Mouse (Mus musculus): Measurements from ENCODE around the gene Homer1. TPM values are rescaled to one million over a fixed set of nuclear protein-coding genes. Genes with fewer than 3 reads are reported as not detected.

The Homer1 gene
- polyA plus RNA-seq, 1 experiment = 0.86 TPM

DNA sequence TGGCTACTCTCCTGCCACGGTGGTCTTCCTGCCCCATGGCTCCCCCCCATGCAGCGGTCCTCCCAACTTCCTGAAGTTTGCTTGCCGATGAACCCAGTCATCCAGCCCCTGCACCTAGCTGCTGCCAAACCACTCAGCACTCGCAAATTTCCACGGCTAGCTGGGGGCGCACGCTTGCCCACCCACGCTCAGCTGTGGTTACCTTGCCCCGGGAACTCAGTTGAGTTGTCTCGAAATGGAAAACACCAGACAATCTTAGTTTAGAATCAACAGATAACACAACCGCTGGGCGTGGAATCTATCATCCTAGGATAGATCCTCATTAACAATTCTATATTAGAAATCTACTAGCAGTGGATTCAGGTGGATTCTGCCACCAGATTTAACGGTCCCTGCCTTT, 33.1 kb downstream of the Homer1 start:
- no peak overlapping the region for H3K27ac ChIP-seq (ENCODE audit: insufficient read depth, low read length)
- no peaks in the 10 kb centered on the region for H3K27me3 ChIP-seq (ENCODE audit: control insufficient read depth, insufficient read depth, low read length)
- no peak overlapping the region for H3K4me3 ChIP-seq (ENCODE audit: extremely low read depth, insufficient read depth, insufficient read length)
- no peak for TF ChIP-seq POLR2A (IDR thresholded peaks at IDR 0.05; ENCODE audit: low read depth, low read length)
- DNase-seq (ENCODE audit: low read depth in 1 of 2, low spot score in 2 of 2) = no peak
- H3K4me1 ChIP-seq (ENCODE audit: control insufficient read depth, insufficient read depth, insufficient read length) = no peaks in the 10 kb centered on the region
- H3K36me3 ChIP-seq (ENCODE audit: control insufficient read depth, insufficient read depth, low read length) = no peaks in the 10 kb centered on the region
- WGBS = 82% methylated on average over 13 of the region's 13 CpGs

DNA sequence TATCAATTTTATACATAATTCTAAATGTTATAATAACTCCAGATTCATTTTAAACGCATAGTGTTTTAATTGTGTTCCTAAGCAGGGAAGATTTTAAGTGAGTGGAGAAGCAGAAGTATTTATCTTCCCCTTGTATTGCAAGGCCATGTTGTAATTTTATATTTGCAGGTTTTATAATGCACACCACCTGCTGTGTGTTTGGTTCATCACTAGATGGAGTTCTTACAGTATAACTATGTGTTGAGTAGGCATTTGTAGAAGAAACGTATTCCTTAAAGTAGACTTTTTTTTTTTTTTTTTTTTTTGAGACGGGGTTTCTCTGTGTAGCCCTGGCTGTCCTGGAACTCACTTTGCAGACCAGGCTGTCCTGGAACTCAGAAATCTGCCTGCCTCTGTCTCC, 35.9 kb downstream of the Homer1 start:
- Histone ChIP-seq H3K4me1 (ENCODE audit: control insufficient read depth, insufficient read depth, insufficient read length) (no peaks in the 10 kb centered on the region), H3K36me3 (ENCODE audit: control insufficient read depth, insufficient read depth, low read length) (no peaks in the 10 kb centered on the region), H3K27me3 (ENCODE audit: control insufficient read depth, insufficient read depth, low read length) (no peaks in the 10 kb centered on the region), H3K27ac (ENCODE audit: insufficient read depth, low read length) (no peak overlapping the region), H3K4me3 (ENCODE audit: extremely low read depth, insufficient read depth, insufficient read length) (no peak overlapping the region)
- TF ChIP-seq POLR2A (IDR thresholded peaks at IDR 0.05; ENCODE audit: low read depth, low read length) = no peak
- TF ChIP-seq CTCF (IDR thresholded peaks at IDR 0.05; ENCODE audit: extremely low read depth, insufficient read depth, insufficient read length, insufficient replicate concordance) = no peak
- WGBS = 54% methylated on average over 3 of the region's 3 CpGs
- no peak for DNase-seq (ENCODE audit: low read depth in 1 of 2, low spot score in 2 of 2)

DNA sequence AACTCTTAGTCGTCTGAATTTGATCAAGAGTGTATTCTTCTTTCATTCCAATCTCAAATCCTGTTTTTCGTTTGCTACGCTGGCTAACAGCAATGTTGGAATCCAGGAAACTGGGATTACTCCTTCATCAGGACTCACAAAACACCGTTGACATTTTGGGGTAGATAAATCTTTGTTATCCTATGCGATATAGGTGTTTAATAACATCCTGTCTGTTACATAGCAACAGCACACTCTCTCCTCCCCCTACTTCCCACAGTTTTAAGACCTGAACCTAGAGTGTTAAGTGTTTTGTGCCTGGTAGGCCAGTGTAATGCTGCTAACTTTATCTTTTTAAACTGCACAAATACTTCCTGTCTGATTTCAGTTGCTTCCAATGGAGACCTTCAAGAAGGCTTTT, 39.0 kb downstream of the Homer1 start:
- Histone ChIP-seq H3K27ac (ENCODE audit: insufficient read depth, low read length) (no peak overlapping the region), H3K36me3 (ENCODE audit: control insufficient read depth, insufficient read depth, low read length) (no peaks in the 10 kb centered on the region), H3K4me1 (ENCODE audit: control insufficient read depth, insufficient read depth, insufficient read length) (no peaks in the 10 kb centered on the region), H3K4me3 (ENCODE audit: extremely low read depth, insufficient read depth, insufficient read length) (no peak overlapping the region), H3K27me3 (ENCODE audit: control insufficient read depth, insufficient read depth, low read length) (no peaks in the 10 kb centered on the region)
- 59% methylated on average over 5 of the region's 5 CpGs for WGBS
- no peak for DNase-seq (ENCODE audit: low read depth in 1 of 2, low spot score in 2 of 2)
- TF ChIP-seq POLR2A (IDR thresholded peaks at IDR 0.05; ENCODE audit: low read depth, low read length) (no peak), CTCF (IDR thresholded peaks at IDR 0.05; ENCODE audit: extremely low read depth, insufficient read depth, insufficient read length, insufficient replicate concordance) (no peak)

DNA sequence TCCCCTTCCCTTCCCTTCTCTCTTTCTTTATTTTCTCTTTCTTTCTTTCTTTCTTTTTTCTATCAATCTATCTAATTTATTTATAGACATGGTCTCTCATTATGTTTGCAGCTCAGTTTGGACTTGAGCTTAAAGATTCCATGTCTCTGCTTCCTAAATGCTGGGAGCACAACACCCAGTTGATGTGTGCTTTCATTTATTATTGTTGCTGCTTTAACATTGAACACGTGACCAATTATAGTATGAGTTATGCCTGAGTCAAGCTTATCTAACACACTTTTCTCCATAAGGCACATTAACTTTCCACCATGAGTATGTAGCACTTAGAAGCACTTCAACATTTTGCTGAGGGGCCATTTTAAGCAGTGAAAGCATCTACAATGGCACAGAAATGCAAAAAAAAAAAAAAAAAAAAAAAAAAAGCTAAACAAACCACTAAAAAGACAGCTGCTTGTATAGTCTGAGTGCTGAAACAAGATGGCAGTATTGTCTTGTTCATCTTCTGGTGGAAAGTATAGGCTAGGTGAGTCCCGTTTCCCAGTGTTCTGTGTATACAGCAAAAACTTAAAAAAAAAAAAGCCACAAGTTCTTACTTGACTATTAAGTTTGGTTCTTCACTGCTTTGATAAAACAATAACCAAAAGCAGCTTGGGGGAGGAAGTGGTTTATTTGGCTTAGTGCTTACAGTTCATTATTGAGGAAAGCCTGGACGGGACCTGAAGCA, 41.3 kb downstream of the Homer1 start:
- Histone ChIP-seq H3K36me3 (ENCODE audit: control insufficient read depth, insufficient read depth, low read length) (peaks cover 1% of the 10 kb centered on the region; the same call in 1 of the 2 replicates), H3K4me1 (ENCODE audit: control insufficient read depth, insufficient read depth, insufficient read length) (no peaks in the 10 kb centered on the region), H3K4me3 (ENCODE audit: extremely low read depth, insufficient read depth, insufficient read length) (no peak overlapping the region), H3K27ac (ENCODE audit: insufficient read depth, low read length) (no peak overlapping the region), H3K27me3 (ENCODE audit: control insufficient read depth, insufficient read depth, low read length) (no peaks in the 10 kb centered on the region)
- DNase-seq (ENCODE audit: low read depth in 1 of 2, low spot score in 2 of 2) = no peak
- 55% methylated on average over 3 of the region's 3 CpGs for WGBS
- no peak for TF ChIP-seq POLR2A (IDR thresholded peaks at IDR 0.05; ENCODE audit: low read depth, low read length)
- no peak for TF ChIP-seq CTCF (IDR thresholded peaks at IDR 0.05; ENCODE audit: extremely low read depth, insufficient read depth, insufficient read length, insufficient replicate concordance)

- WGBS = 89% methylated on average over 5 of the region's 5 CpGs
- no peak overlapping the region for H3K27ac ChIP-seq (ENCODE audit: insufficient read depth, low read length)
- no peak for TF ChIP-seq CTCF (IDR thresholded peaks at IDR 0.05; ENCODE audit: extremely low read depth, insufficient read depth, insufficient read length, insufficient replicate concordance)
- no peak for TF ChIP-seq POLR2A (IDR thresholded peaks at IDR 0.05; ENCODE audit: low read depth, low read length)
These were observed 43.2 kb downstream of the Homer1 start for GRCm38 (mm10) chr13:93342641-93343040.

GRCm38 (mm10) chr13:93344395-93344794, 45.0 kb downstream of the Homer1 start:
- no peak overlapping the region for H3K4me3 ChIP-seq (ENCODE audit: extremely low read depth, insufficient read depth, insufficient read length)
- 51% methylated on average over 1 of the region's 1 CpGs for WGBS
- no peak overlapping the region for H3K27ac ChIP-seq (ENCODE audit: insufficient read depth, low read length)
- H3K36me3 ChIP-seq (ENCODE audit: control insufficient read depth, insufficient read depth, low read length) = peaks cover 1% of the 10 kb centered on the region; the same call in 1 of the 2 replicates
- H3K4me1 ChIP-seq (ENCODE audit: control insufficient read depth, insufficient read depth, insufficient read length) = no peaks in the 10 kb centered on the region
- TF ChIP-seq POLR2A (IDR thresholded peaks at IDR 0.05; ENCODE audit: low read depth, low read length) = no peak
- TF ChIP-seq CTCF (IDR thresholded peaks at IDR 0.05; ENCODE audit: extremely low read depth, insufficient read depth, insufficient read length, insufficient replicate concordance) = no peak
- no peaks in the 10 kb centered on the region for H3K27me3 ChIP-seq (ENCODE audit: control insufficient read depth, insufficient read depth, low read length)
- DNase-seq (ENCODE audit: low read depth in 1 of 2, low spot score in 2 of 2) = no peak

More at GRCm38 (mm10) chr13:93342641-93343040, 43.2 kb downstream of the Homer1 start:
- Histone ChIP-seq H3K4me3 (ENCODE audit: extremely low read depth, insufficient read depth, insufficient read length) (no peak overlapping the region), H3K4me1 (ENCODE audit: control insufficient read depth, insufficient read depth, insufficient read length) (no peaks in the 10 kb centered on the region), H3K36me3 (ENCODE audit: control insufficient read depth, insufficient read depth, low read length) (peaks cover 1% of the 10 kb centered on the region; the same call in 1 of the 2 replicates), H3K27me3 (ENCODE audit: control insufficient read depth, insufficient read depth, low read length) (no peaks in the 10 kb centered on the region)
- DNase-seq (ENCODE audit: low read depth in 1 of 2, low spot score in 2 of 2) = no peak

- Histone ChIP-seq H3K36me3 (ENCODE audit: control insufficient read depth, insufficient read depth, low read length) (peaks cover 1% of the 10 kb centered on the region; the same call in 1 of the 2 replicates), H3K4me3 (ENCODE audit: extremely low read depth, insufficient read depth, insufficient read length) (no peak overlapping the region), H3K27me3 (ENCODE audit: control insufficient read depth, insufficient read depth, low read length) (no peaks in the 10 kb centered on the region), H3K27ac (ENCODE audit: insufficient read depth, low read length) (no peak overlapping the region), H3K4me1 (ENCODE audit: control insufficient read depth, insufficient read depth, insufficient read length) (no peaks in the 10 kb centered on the region)
- 84% methylated on average over 3 of the region's 3 CpGs for WGBS
- no peak for DNase-seq (ENCODE audit: low read depth in 1 of 2, low spot score in 2 of 2)
- TF ChIP-seq POLR2A (IDR thresholded peaks at IDR 0.05; ENCODE audit: low read depth, low read length) (no peak), CTCF (IDR thresholded peaks at IDR 0.05; ENCODE audit: extremely low read depth, insufficient read depth, insufficient read length, insufficient replicate concordance) (no peak)
These were observed 46.4 kb downstream of the Homer1 start for GRCm38 (mm10) chr13:93345854-93346253.
